Mouse (Mus musculus) lung, postnatal 25 days (tissue): ENCODE measurements at regions not wholly inside any gene's neighbourhood (a gene's known extent, or its start where the extent isn't known, plus 50 kb on each side); places are given as distances from the start of the nearest gene placed in this dataset.

Experiments
- DNase-seq: peaks from one replicate; pipeline ENCODE4 v3.0.0; 2022; ENCODE audit warnings: low spot score

GRCm38 (mm10) chr3:120898258-120898657 lies 273.2 kb downstream of the Rwdd3 start:
- DNase-seq, result no peak

- DNase-seq, result no peak
These were observed 273.7 kb downstream of the Rwdd3 start for GRCm38 (mm10) chr3:120897758-120898157.

- no peak for DNase-seq
These were observed 274.3 kb downstream of the Rwdd3 start for GRCm38 (mm10) chr3:120897221-120897620.

DNA sequence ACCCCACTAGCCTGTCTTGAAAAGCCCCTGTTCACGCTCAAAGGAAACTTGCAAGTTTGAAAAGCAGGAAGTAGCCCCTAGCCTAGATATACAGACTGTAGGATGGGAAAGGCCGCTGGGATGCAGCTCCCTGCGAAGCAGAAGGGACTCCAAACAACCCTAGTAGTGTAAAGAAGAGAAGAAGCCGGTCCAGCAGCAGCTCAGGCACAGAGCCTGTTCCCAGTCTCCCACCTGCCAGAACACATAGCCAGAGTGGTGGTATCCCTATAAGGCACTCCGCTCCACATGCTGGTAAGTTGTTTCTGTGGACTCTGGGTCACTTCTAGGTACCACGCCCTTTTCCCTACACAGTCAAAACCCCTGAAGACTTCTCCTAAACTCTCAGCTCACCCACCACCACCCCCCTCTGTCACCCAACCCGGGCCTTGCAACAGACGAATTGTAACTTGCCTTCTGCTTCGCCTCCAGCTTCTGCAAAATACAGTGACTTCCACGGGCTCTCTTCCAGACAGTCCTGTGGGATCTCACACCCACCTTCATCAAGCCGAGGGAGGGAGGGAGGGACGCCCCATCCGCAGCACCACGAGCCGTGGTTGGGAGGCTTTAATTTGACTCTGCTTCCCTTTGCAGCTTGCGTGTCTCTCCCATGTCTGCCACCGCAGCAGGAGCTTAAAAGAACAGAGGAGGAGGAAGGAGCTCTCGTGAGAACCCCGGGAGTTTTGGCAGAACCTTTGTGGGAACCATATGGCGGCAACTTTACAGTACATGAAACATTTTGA lies 285.2 kb downstream of the Rwdd3 start:
- no peak for DNase-seq

DNA sequence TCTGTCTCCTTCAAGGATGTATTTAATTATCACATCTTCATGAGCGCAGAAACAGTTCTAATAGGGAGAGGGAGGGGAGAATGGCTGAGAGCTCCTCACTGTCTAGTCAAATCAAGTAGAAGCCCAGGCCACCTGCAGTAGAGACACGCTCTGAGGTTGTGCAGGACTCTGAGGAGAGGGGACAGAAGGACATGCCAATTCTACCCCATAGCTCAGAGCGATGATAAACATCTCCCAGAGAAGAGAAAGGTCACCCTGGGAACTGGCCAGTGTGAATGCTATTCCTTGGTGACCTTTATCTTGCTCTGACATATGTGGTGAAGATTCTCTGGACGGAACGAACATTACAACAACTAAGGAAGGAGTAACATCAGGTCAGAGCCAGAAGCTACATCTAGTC lies 286.1 kb downstream of the Rwdd3 start:
- DNase-seq, result no peak

- no peak for DNase-seq
These were observed 287.3 kb downstream of the Rwdd3 start for GRCm38 (mm10) chr3:120884189-120884588.

- no peak for DNase-seq
These were observed 287.8 kb downstream of the Rwdd3 start for GRCm38 (mm10) chr3:120883650-120884049.

- no peak for DNase-seq
These were observed 292.1 kb downstream of the Rwdd3 start for GRCm38 (mm10) chr3:120879409-120879808.

GRCm38 (mm10) chr3:120875740-120876139 lies 295.8 kb downstream of the Rwdd3 start:
- no peak for DNase-seq

GRCm38 (mm10) chr3:120865036-120865435 lies 306.5 kb downstream of the Rwdd3 start:
- DNase-seq, result no peak

DNA sequence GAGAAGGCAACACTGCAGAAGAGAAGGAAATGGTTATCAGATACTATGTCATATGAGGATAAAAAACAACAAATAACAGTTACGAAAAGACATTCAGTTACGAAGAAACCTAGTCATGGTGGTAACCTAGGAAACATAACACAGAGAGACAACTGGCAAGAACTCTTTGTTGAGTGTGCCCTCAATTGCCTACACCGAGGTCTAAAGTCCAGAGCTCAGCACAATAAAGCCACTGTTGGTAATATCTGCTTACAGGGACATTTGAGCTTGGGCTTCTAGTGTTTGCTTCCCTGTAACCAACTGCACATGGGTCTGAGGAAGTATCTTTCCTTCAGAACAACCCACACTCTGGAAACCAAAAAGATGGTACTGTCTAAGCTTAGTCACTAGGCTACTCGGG lies 309.9 kb downstream of the Rwdd3 start:
- DNase-seq, result no peak

GRCm38 (mm10) chr3:120858281-120858680 lies 313.2 kb downstream of the Rwdd3 start:
- DNase-seq, result no peak

- no peak for DNase-seq
These were observed 317.2 kb downstream of the Rwdd3 start for GRCm38 (mm10) chr3:120854322-120854721.

- no peak for DNase-seq
These were observed 327.9 kb downstream of the Rwdd3 start for GRCm38 (mm10) chr3:120843623-120844022.

GRCm38 (mm10) chr3:120823536-120823935 lies 348.0 kb downstream of the Rwdd3 start:
- DNase-seq, result no peak

DNA sequence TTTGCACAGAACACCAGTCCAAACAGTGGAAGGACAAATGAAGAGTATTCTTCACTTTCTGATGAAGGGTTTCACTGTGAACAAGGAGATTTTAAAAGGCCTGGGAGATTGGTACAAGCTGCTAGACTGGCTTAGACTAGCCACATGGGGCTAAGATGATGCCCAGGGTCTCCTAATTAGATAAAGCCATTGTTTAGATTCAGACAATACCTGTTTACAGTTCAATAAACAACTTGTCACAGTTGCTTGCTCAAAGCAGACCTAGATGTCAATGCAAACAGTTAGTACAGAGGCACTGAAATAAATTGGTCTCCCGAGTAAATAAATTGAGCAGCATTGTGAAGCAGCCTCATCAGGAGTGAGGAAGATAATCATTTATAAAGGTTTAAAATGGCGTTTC lies 359.6 kb downstream of the Rwdd3 start:
- no peak for DNase-seq

DNA sequence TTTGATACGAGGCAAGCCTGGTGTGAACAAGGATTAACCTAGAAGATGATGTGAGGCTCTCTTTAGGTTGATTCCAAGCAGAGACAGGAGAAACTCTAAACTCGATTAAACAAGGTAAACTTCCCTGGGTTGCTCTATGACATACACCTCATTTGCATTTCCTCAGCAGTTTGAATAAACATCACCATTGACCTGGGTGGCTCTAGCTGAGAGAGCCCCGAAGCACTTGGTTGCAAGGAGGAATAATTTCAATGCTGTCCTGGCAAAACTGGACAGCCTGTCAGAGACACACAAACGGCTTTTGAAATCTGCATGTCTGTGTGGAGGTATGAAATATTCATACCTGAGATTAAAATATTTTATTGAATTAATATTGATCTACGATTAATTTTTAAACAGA lies 361.0 kb downstream of the Rwdd3 start:
- DNase-seq, result no peak

DNA sequence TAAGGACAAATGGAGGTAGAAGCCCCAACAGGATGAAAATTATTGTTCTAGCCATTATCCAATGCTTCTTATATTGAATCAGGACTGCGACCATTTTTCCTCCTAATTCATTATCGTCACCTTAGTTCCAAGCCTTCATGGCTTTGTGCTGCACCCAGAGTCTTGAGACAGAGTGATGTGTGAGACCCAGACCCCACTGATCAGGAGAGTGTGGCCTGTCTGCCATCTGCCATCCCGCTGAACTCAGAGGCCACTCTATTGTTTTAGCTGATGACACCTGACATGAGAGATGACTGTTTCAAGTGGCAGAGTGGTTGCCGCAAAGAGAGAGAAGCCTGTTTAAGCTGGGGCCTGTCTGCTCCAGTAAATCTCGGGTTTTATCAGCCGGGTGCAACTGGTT lies 361.4 kb downstream of the Rwdd3 start:
- DNase-seq, result no peak

- peak; percentile 4 for DNase-seq
These were observed 384.8 kb downstream of the Rwdd3 start for GRCm38 (mm10) chr3:120786659-120787058.

GRCm38 (mm10) chr3:120781486-120781885 lies 390.0 kb downstream of the Rwdd3 start:
- DNase-seq, result no peak

GRCm38 (mm10) chr3:120779091-120779490 lies 392.4 kb downstream of the Rwdd3 start:
- DNase-seq, result no peak

DNA sequence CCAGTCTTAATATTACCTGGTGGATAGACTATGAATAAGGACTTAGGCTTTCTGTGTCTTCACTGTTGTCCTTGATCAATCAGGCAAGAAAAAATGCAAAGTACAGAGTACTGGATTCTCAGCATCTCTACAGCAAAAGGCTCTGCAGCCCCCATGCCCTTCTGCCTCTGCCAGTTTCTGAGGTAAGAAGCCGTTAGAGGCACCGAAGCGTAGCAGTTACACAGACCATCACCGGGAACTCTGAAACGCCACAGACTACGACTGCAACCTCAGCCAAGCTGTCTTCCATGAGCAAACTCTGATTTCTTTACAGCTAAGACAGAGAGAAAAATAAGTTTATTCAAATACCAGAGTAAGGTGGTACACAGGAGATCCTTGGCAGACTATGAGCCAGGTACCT lies 396.5 kb downstream of the Rwdd3 start:
- no peak for DNase-seq

DNA sequence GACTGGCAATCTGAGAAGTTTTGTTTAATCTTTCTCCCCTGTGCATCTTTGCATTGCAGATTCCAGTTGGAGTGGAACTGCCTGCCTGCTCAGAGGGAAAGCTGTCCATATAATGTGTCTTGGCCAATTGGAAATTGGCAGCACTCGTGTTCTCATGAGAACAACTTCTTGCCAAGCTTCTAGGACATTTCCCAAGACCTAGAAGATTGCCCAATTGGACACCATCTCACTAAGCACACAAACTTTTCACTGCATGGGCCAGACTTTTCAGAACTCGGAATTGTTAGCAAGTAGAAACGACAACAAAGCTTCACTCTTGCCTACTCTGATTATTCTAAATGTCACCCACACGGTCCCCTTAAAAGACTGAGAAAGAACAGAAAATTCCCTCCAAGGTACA lies 409.8 kb downstream of the Rwdd3 start:
- peak; percentile 47 for DNase-seq

DNA sequence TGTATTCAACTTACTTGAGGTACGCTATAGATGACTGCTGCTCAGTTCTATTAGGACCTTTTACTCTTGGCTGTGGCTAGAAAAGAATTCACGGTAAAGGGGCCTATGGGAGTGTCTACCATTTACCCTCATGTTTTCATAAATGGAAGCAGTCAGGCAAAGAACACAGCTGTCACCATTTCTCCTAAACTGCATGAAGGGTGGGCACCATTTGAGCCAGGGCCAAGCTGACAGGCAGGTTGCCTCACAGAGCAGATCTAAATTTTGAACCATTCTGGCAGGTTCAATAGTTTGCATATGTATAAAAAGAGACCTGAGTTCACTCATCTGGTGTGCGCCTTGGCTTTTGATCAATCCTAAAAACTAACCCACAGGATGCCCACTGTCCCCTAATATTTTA lies 410.3 kb downstream of the Rwdd3 start:
- DNase-seq, result no peak
